ENCODE assay signal across 17 mouse cellular contexts in genomic region chr7:25830251-25830650, GRCm38 (mm10). TPM values are rescaled to one million over a fixed set of nuclear protein-coding genes. Genes with fewer than 3 reads are reported as not detected.
DNase-seq lines count a peak whose midpoint lies in the region; ATAC-seq lines count a peak whose summit lies in the region.
"Had no signal": no experiment of that assay in that cellular context is flagged by ENCODE, and none has a peak within 500 bp of the region (broad histone marks: within the 10 kb centered on the region; RNA-seq: fewer than 3 reads in every experiment).

No protein-coding gene starts in this region.

- DNase-seq in embryo, embryonic 10 days (ENCODE audit: low spot score), result peak; percentile 58
- peak; percentile 33 for DNase-seq in neural tube, embryonic 11.5 days (ENCODE audit: low spot score)
- DNase-seq in forebrain, embryonic 11.5 days (ENCODE audit: low spot score), result no peak
- DNase-seq: B cell, adult 2 months; cerebellum, adult 11 months; heart, adult 18-20 months; heart, postnatal 10 days; kidney, postnatal 14 days; lung, postnatal 10 days; retina, postnatal 1 day; thymus, postnatal 36 days had no signal

- no peak overlapping the region for H3K4me3 ChIP-seq in intestine, embryonic 16.5 days (ENCODE audit: low read length)
- no peak overlapping the region for H3K4me3 ChIP-seq in intestine, embryonic 15.5 days (replicated peaks)
- H3K4me3 ChIP-seq in embryonic facial prominence, embryonic 13.5 days, result no peak overlapping the region
- H3K4me3 ChIP-seq in neural tube, embryonic 11.5 days (ENCODE audit: low read depth, low read length), result no peak overlapping the region
- no peak overlapping the region for H3K4me3 ChIP-seq in forebrain, embryonic 11.5 days (ENCODE audit: low read depth, low read length)
- H3K4me3 ChIP-seq: stomach, embryonic 15.5 days had no signal

- no peaks in the 10 kb centered on the region for H3K36me3 ChIP-seq in intestine, embryonic 16.5 days (ENCODE audit: control insufficient read depth, insufficient read depth, low read length)
- no peaks in the 10 kb centered on the region for H3K36me3 ChIP-seq in intestine, embryonic 15.5 days
- no peaks in the 10 kb centered on the region for H3K36me3 ChIP-seq in embryonic facial prominence, embryonic 13.5 days
- H3K36me3 ChIP-seq in neural tube, embryonic 11.5 days (ENCODE audit: control insufficient read depth, insufficient read depth, low read length), result no peaks in the 10 kb centered on the region
- H3K36me3 ChIP-seq in forebrain, embryonic 11.5 days (ENCODE audit: control insufficient read depth, insufficient read depth, low read length), result no peaks in the 10 kb centered on the region
- H3K36me3 ChIP-seq: stomach, embryonic 15.5 days had no signal

- WGBS in intestine, embryonic 16.5 days, result 37% methylated on average over 2 of the region's 2 CpGs
- 42% methylated on average over 2 of the region's 2 CpGs for WGBS in intestine, embryonic 15.5 days
- 26% methylated on average over 2 of the region's 2 CpGs for WGBS in embryonic facial prominence, embryonic 13.5 days
- WGBS in neural tube, embryonic 11.5 days, result 47% methylated on average over 2 of the region's 2 CpGs
- WGBS in forebrain, embryonic 11.5 days, result 82% methylated on average over 2 of the region's 2 CpGs

- no peaks in the 10 kb centered on the region for H3K27me3 ChIP-seq in intestine, embryonic 16.5 days (replicated peaks; ENCODE audit: control insufficient read depth, insufficient read depth, low read length)
- H3K27me3 ChIP-seq in intestine, embryonic 15.5 days (replicated peaks), result no peaks in the 10 kb centered on the region
- no peaks in the 10 kb centered on the region for H3K27me3 ChIP-seq in embryonic facial prominence, embryonic 13.5 days
- no peaks in the 10 kb centered on the region for H3K27me3 ChIP-seq in neural tube, embryonic 11.5 days (ENCODE audit: control insufficient read depth, insufficient read depth, low read length)
- H3K27me3 ChIP-seq in forebrain, embryonic 11.5 days (ENCODE audit: control insufficient read depth, insufficient read depth, low read length), result no peaks in the 10 kb centered on the region
- H3K27me3 ChIP-seq: stomach, embryonic 15.5 days had no signal

- H3K4me2 ChIP-seq in intestine, embryonic 16.5 days (ENCODE audit: low read depth, low read length), result no peak overlapping the region
- H3K4me2 ChIP-seq in intestine, embryonic 15.5 days (replicated peaks), result no peak overlapping the region
- H3K4me2 ChIP-seq in embryonic facial prominence, embryonic 13.5 days, result no peak overlapping the region
- no peak overlapping the region for H3K4me2 ChIP-seq in neural tube, embryonic 11.5 days (ENCODE audit: low read depth)
- H3K4me2 ChIP-seq in forebrain, embryonic 11.5 days (ENCODE audit: low read depth, low read length, severe bottlenecking), result no peak overlapping the region
- H3K4me2 ChIP-seq: stomach, embryonic 15.5 days had no signal

- H3K9me3 ChIP-seq in intestine, embryonic 16.5 days (ENCODE audit: control insufficient read depth, low read length), result no peaks in the 10 kb centered on the region
- no peaks in the 10 kb centered on the region for H3K9me3 ChIP-seq in intestine, embryonic 15.5 days
- H3K9me3 ChIP-seq in embryonic facial prominence, embryonic 13.5 days, result no peaks in the 10 kb centered on the region
- no peaks in the 10 kb centered on the region for H3K9me3 ChIP-seq in neural tube, embryonic 11.5 days (ENCODE audit: control insufficient read depth, low read length)
- H3K9me3 ChIP-seq in forebrain, embryonic 11.5 days (ENCODE audit: control insufficient read depth, low read length), result no peaks in the 10 kb centered on the region
- H3K9me3 ChIP-seq: stomach, embryonic 15.5 days had no signal

- ATAC-seq in intestine, embryonic 16.5 days, result no peak
- ATAC-seq in intestine, embryonic 15.5 days, result no peak
- no peak for ATAC-seq in embryonic facial prominence, embryonic 13.5 days (ENCODE audit: insufficient number of reproducible peaks, insufficient read depth, low FRiP score, low TSS enrichment, low read depth)
- ATAC-seq in neural tube, embryonic 11.5 days (ENCODE audit: insufficient read depth, low FRiP score, low TSS enrichment), result no peak
- ATAC-seq in frontal cortex, adult (ENCODE audit: low TSS enrichment), result no peak
- no peak for ATAC-seq in forebrain, embryonic 11.5 days (replicated peaks; ENCODE audit: low FRiP score)

- H3K4me1 ChIP-seq in intestine, embryonic 16.5 days (ENCODE audit: control insufficient read depth, insufficient read depth, low read length), result peaks cover 21% of the 10 kb centered on the region
- peaks cover 5% of the 10 kb centered on the region; the same call in 1 of the 2 replicates for H3K4me1 ChIP-seq in intestine, embryonic 15.5 days (replicated peaks)
- peaks cover 47% of the 10 kb centered on the region for H3K4me1 ChIP-seq in embryonic facial prominence, embryonic 13.5 days
- H3K4me1 ChIP-seq in neural tube, embryonic 11.5 days (ENCODE audit: control insufficient read depth, insufficient read depth, low read length), result no peaks in the 10 kb centered on the region
- H3K4me1 ChIP-seq in forebrain, embryonic 11.5 days (replicated peaks; ENCODE audit: control insufficient read depth, insufficient read depth, low read length), result no peaks in the 10 kb centered on the region

- peak overlapping the region; percentile 37; the same call in 1 of the 2 replicates for H3K9ac ChIP-seq in intestine, embryonic 16.5 days (ENCODE audit: low read depth, low read length)
- H3K9ac ChIP-seq in intestine, embryonic 15.5 days, result no peak overlapping the region
- no peak overlapping the region for H3K9ac ChIP-seq in embryonic facial prominence, embryonic 13.5 days
- H3K9ac ChIP-seq in neural tube, embryonic 11.5 days (ENCODE audit: low read length), result no peak overlapping the region
- H3K9ac ChIP-seq in forebrain, embryonic 11.5 days (ENCODE audit: low read length), result no peak overlapping the region
- H3K9ac ChIP-seq: liver, embryonic 14.5 days; stomach, embryonic 15.5 days had no signal

- H3K27ac ChIP-seq in intestine, embryonic 16.5 days (ENCODE audit: low read length), result no peak overlapping the region
- H3K27ac ChIP-seq in intestine, embryonic 15.5 days, result no peak overlapping the region
- H3K27ac ChIP-seq in embryonic facial prominence, embryonic 13.5 days, result peak overlapping the region; percentile 75
- H3K27ac ChIP-seq in neural tube, embryonic 11.5 days (ENCODE audit: low read depth, low read length), result no peak overlapping the region
- H3K27ac ChIP-seq in forebrain, embryonic 11.5 days (ENCODE audit: low read depth, low read length), result no peak overlapping the region
- H3K27ac ChIP-seq: liver, embryonic 14.5 days had no signal

RNA-seq across cellular contexts. Expression of gene Cyp2s1, which starts 13.5 kb away (rescaled TPM):
- polyA plus RNA-seq in intestine, embryonic 16.5 days (2015; fragmentation: Nextera tagmentation; extraction: Ambion mirVana), result 39.1 and 41.3 TPM in 2 replicates
- 33.2 and 35.9 TPM in 2 replicates for polyA plus RNA-seq in intestine, embryonic 15.5 days (2015; fragmentation: Nextera tagmentation; extraction: Ambion mirVana)
- polyA plus RNA-seq in embryonic facial prominence, embryonic 13.5 days (2015; fragmentation: Nextera tagmentation; extraction: Ambion mirVana), result 2.7 and 3.9 TPM in 2 replicates
- 3.2 and 3.3 TPM in 2 replicates for polyA plus RNA-seq in neural tube, embryonic 11.5 days (2014; fragmentation: Nextera tagmentation; extraction: Ambion mirVana)
- polyA plus RNA-seq in forebrain, embryonic 11.5 days (2014; fragmentation: Nextera tagmentation; extraction: Ambion mirVana), result 0.32 and 0.35 TPM in 2 replicates

RNA-seq across cellular contexts. Expression of gene Axl, which starts 41.7 kb away (rescaled TPM):
- 48.8 and 58.1 TPM in 2 replicates for polyA plus RNA-seq in intestine, embryonic 16.5 days (2015; fragmentation: Nextera tagmentation; extraction: Ambion mirVana)
- 69.8 and 71.5 TPM in 2 replicates for polyA plus RNA-seq in intestine, embryonic 15.5 days (2015; fragmentation: Nextera tagmentation; extraction: Ambion mirVana)
- 80.8 and 84.2 TPM in 2 replicates for polyA plus RNA-seq in embryonic facial prominence, embryonic 13.5 days (2015; fragmentation: Nextera tagmentation; extraction: Ambion mirVana)
- 29.9 and 33.7 TPM in 2 replicates for polyA plus RNA-seq in neural tube, embryonic 11.5 days (2014; fragmentation: Nextera tagmentation; extraction: Ambion mirVana)
- 36.2 and 37.2 TPM in 2 replicates for polyA plus RNA-seq in forebrain, embryonic 11.5 days (2014; fragmentation: Nextera tagmentation; extraction: Ambion mirVana)
